Mouse (Mus musculus) lung, adult 2 months (tissue): ENCODE results near the gene Hoxb6.

Source experiments
- CTCF ChIP-seq: fragments of 200-500 bp; IDR thresholded peaks from 2 replicates; pipeline ENCODE4 v1.5.1; 2011; ENCODE audit warnings: mild to moderate bottlenecking, low read length, control low read depth; ENCODE audit not compliant: insufficient read depth
- POLR2A ChIP-seq: fragments of 200-500 bp; IDR thresholded peaks from 2 replicates; pipeline ENCODE4 v1.6.1; 2011; ENCODE audit warnings: low read depth, mild to moderate bottlenecking, control low read depth, low read length, borderline replicate concordance; ENCODE audit errors: extremely low read depth

DNA sequence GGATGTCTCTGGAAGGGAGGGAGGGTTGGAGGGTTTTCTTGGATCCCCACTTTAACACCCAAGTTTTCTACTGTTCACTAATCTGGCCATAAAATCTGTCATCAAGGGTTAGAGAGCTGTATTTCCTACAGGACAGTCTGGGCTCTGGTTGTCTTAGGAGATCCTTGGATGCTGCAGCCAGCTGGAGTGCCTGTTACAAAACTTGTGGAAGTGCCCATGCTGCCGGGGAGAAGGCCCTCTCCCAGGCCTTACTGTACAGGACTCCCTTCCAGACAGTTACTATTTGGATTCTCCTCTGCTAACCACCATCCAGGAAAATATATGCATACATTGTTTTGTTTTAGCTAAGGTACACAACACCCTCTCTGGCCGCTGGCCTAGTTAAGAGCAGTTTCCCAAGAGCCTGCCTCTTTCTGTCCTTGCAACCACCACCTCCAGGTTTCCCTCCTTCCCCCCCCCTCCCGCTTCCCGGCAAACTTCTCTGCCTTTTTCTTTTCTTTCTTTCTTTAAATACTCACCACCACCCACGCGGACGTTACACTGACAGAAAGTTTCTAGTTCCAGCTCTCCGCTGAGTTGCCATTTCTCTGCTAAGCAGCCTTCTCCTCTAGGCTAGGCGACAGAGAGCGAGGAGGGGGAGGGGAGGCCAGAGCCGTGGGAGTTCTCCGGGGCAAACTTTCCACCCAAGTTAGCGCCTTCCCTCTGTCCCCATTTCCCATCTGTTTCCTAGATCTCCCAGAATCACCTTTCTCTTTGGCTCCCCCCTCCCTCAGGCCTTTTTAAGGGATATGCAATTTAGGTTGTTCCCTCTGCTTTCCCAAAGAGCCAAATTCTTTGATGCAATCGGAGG, 57.4 kb downstream of the Hoxb6 start:
- TF ChIP-seq POLR2A (no peak), CTCF (no peak)
